Mouse (Mus musculus) liver, postnatal 0 days (tissue): Measurements from ENCODE around the gene Fxyd7.

Experiments used
- CTCF ChIP-seq: sonication (generic); IDR thresholded peaks from 2 replicates; pipeline ENCODE4 v1.5.1; 2016; ENCODE audit warnings: antibody characterized with exemption, low read depth
- EP300 ChIP-seq: IDR thresholded peaks from 2 replicates; pipeline ENCODE4 v1.6.1; 2016; ENCODE audit warnings: antibody characterized with exemption, low read depth, mild to moderate bottlenecking

- TF ChIP-seq CTCF: no peak
- TF ChIP-seq EP300: no peak
Measured at GRCm38 (mm10) chr7:31063074-31063560, 11.8 kb upstream of the Fxyd7 start.
